Mouse (Mus musculus): Measurements from ENCODE around the gene Vat1l.

Vat1l gene

DNA sequence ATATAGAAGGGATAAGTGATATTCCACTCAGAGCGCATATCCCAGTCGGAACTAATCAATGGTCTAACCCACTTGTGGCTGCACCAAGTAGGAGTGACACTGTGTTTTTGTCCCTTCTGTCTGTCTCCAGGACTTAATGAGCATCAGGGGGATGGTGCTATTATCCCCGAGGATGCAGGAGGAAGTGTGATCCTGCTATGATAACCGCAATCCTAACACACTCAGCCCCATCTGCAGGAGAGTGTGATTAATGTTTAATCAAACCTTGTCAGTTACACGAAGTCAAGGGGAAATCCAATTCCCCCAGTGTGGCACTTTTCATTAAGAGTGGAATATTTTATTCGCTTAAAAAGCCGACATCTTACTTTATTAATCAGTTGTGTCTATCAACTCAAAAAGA, 196.3 kb downstream of the Vat1l start:
- DNase-seq = no peak

DNA sequence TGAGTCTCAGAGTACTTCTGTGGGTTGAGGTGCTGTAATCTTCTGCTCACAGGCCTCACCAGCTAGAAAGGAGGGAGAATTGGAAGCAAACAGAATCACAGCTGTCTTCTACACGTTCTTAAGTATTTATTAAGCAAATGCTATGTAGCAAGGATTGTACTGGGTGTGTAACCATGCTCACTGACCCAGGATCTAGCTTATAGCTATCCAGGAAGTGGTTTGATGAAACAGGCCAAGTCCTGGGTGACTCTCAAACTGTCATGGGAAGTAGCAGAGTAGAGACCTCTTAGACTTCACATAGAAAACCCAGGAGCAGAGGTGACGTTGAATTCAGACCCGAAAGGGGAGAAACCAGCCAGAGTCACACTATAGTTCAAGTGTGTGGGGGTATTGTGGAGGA, 206.0 kb downstream of the Vat1l start:
- no peak for DNase-seq

- no peak for DNase-seq
These were observed 212.4 kb downstream of the Vat1l start, which contains the start of gene Clec3a for GRCm38 (mm10) chr8:114417786-114418185. TSS of gene Clec3a (plus strand) at chr8:114418086.

DNA sequence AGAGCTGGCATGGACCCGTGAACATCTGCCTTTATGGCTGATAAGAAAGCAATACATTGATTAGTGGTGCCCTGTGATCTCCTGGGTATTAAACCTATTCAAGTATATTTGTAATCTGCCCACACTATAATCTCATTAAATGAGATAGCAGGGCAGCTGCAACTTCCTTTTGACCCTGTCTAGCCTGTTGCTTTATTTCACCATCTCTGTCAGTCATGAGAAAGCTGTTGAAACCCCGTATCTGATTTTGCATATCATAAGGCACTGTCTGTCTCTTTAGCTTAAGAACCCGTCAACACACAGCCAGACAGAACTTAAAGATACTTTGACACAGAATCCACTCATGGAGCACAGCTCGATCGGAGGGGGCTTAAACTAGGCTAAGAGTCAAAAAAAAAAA, 213.1 kb downstream of the Vat1l start:
- no peak for DNase-seq

GRCm38 (mm10) chr8:114418904-114419303, 213.5 kb downstream of the Vat1l start:
- no peak for DNase-seq

GRCm38 (mm10) chr8:114421544-114421943, 216.1 kb downstream of the Vat1l start:
- no peak for DNase-seq

Data from cerebellum, adult 9-11 months (tissue).